Mouse (Mus musculus) MEL (cell line): ENCODE results near the gene Abcg2.
"Not testable (repeated sequence)": the region's sequence is repeated elsewhere in the genome, so short reads cannot be mapped to it uniquely, and the experiment has no call there.

Source experiments
- MAZ ChIP-seq: IDR thresholded peaks from 2 replicates; pipeline ENCODE4 v1.6.1; 2012; ENCODE audit warnings: low read depth, mild to moderate bottlenecking, inconsistent platforms, low read length, improper control_type of control experiment
- MYC ChIP-seq: IDR thresholded peaks from 2 replicates; pipeline ENCODE4 v1.6.1; 2011; ENCODE audit warnings: low read depth, mild to moderate bottlenecking, low read length, improper control_type of control experiment, moderate library complexity
- POLR2A ChIP-seq, 2 experiments: IDR thresholded peaks; 2 replicates each; pipeline ENCODE4 v1.6.1; 2011 to 2012; ENCODE audit warnings: low read length in 2 of 2, mild to moderate bottlenecking in 2 of 2, control low read depth in 1 of 2, improper control_type of control experiment in 1 of 2, low read depth in 1 of 2, moderate library complexity in 1 of 2; ENCODE audit not compliant: control insufficient read depth in 1 of 2, insufficient read depth in 1 of 2, poor library complexity in 1 of 2
- RCOR1 ChIP-seq: IDR thresholded peaks from 2 replicates; pipeline ENCODE4 v1.6.1; 2012; ENCODE audit warnings: low read depth, mild to moderate bottlenecking, inconsistent platforms, low read length, improper control_type of control experiment
- TAL1 ChIP-seq: IDR thresholded peaks from 2 replicates; pipeline ENCODE4 v1.6.1; 2012; ENCODE audit warnings: mild to moderate bottlenecking, inconsistent platforms, low read length, moderate library complexity, mixed read lengths

DNA sequence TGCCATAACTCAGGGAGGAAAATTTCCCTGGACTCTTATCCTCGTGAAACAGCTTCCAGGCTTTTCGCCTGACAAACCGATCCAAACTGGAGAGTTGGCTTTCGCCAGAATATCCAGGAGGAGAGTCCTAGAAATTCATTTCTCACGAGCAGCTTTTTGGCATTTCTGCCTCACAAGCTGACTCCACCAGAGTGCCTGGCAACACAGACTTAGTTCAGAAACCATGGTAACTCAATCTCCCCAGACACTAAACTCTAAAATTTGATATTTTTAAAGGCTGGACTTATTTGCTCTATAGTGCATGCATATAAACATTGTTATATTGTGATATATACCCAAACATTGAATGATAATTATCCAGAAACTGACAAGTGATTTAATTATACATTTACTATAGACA, 38.3 kb upstream of the Abcg2 start:
- TF ChIP-seq MYC; RCOR1; TAL1; POLR2A (IDR thresholded peaks at IDR 0.05; ENCODE audit: control insufficient read depth in 1 of 2, insufficient read depth in 1 of 2, low read depth in 1 of 2, low read length in 2 of 2, poor library complexity in 1 of 2); MAZ: not testable (repeated sequence)
